Comparison of ENCODE assay signal across 8 mouse cellular contexts in genomic region chr7:68275838-68276731, GRCm38 (mm10). TPM values are rescaled to one million over a fixed set of nuclear protein-coding genes. Genes with fewer than 3 reads are reported as not detected.
A peak's percentile ranks its signal among the peaks of the same experiment; 100 is the strongest.
DNase-seq lines count a peak whose midpoint lies in the region; ATAC-seq lines count a peak whose summit lies in the region.

No protein-coding gene starts in this region.

- H3K9ac ChIP-seq in hindbrain, embryonic 16.5 days (ENCODE audit: low read depth, low read length) = peak overlapping the region; percentile 31; the same call in 1 of the 2 replicates
- H3K9ac ChIP-seq in liver, embryonic 11.5 days (ENCODE audit: low read depth, low read length) = peak overlapping the region; percentile 51
- peak overlapping the region; percentile 50 for H3K9ac ChIP-seq in neural tube, embryonic 13.5 days

- ATAC-seq in hindbrain, embryonic 16.5 days = peak; percentile 60
- ATAC-seq in liver, embryonic 11.5 days (replicated peaks; ENCODE audit: low FRiP score) = peak; percentile 45
- no peak for ATAC-seq in neural tube, embryonic 13.5 days (ENCODE audit: low read depth)

- H3K36me3 ChIP-seq in heart, embryonic 10.5 days = no peaks in the 10 kb centered on the region
- H3K36me3 ChIP-seq in hindbrain, embryonic 16.5 days (ENCODE audit: control insufficient read depth, insufficient read depth, low read length) = no peaks in the 10 kb centered on the region
- H3K36me3 ChIP-seq in liver, embryonic 11.5 days (ENCODE audit: control insufficient read depth, insufficient read depth, low read length) = no peaks in the 10 kb centered on the region
- no peaks in the 10 kb centered on the region for H3K36me3 ChIP-seq in neural tube, embryonic 13.5 days

- H3K4me2 ChIP-seq in hindbrain, embryonic 16.5 days (ENCODE audit: low read length) = peak overlapping the region; percentile 69
- H3K4me2 ChIP-seq in liver, embryonic 11.5 days = peak overlapping the region; percentile 81
- H3K4me2 ChIP-seq in neural tube, embryonic 13.5 days = peak overlapping the region; percentile 59

- intact Hi-C loops in heart, postnatal 10 days (cut with DNase I) = no loop called here

- peak overlapping the region; percentile 64 for H3K4me3 ChIP-seq in heart, embryonic 10.5 days
- H3K4me3 ChIP-seq in hindbrain, embryonic 16.5 days (ENCODE audit: low read length) = peak overlapping the region; percentile 35
- peak overlapping the region; percentile 45 for H3K4me3 ChIP-seq in liver, embryonic 11.5 days (ENCODE audit: low read depth, low read length)
- peak overlapping the region; percentile 29 for H3K4me3 ChIP-seq in neural tube, embryonic 13.5 days

- 3% methylated on average over 36 of the region's 36 CpGs for WGBS in heart, embryonic 10.5 days
- WGBS in hindbrain, embryonic 16.5 days = 6% methylated on average over 36 of the region's 36 CpGs
- WGBS in liver, embryonic 11.5 days = 7% methylated on average over 36 of the region's 36 CpGs
- 6% methylated on average over 35 of the region's 36 CpGs for WGBS in neural tube, embryonic 13.5 days

- DNase-seq in heart, embryonic 10.5 days (ENCODE audit: low spot score) = no peak
- no peak for DNase-seq in heart, postnatal 10 days
- DNase-seq in adrenal gland, postnatal 36 days = peak; percentile 14 to 21
- peak; percentile 50 for DNase-seq in liver, embryonic 11.5 days (ENCODE audit: low spot score)
- DNase-seq in layer of hippocampus, postnatal 36 days = no peak
- DNase-seq in c-Kit-positive CD71-positive TER-119-positive erythroid progenitor cells, embryonic 14.5 days (ENCODE audit: low spot score) = no peak

- peak overlapping the region; percentile 78 for H3K27ac ChIP-seq in heart, embryonic 10.5 days
- H3K27ac ChIP-seq in hindbrain, embryonic 16.5 days (ENCODE audit: low read depth, low read length) = no peak overlapping the region
- no peak overlapping the region for H3K27ac ChIP-seq in liver, embryonic 11.5 days (ENCODE audit: low read depth, low read length)
- H3K27ac ChIP-seq in neural tube, embryonic 13.5 days (replicated peaks) = no peak overlapping the region

- peaks cover 60% of the 10 kb centered on the region for H3K27me3 ChIP-seq in heart, embryonic 10.5 days (ENCODE audit: insufficient read depth, poor library complexity, severe bottlenecking)
- no peaks in the 10 kb centered on the region; the same call in 1 of the 2 replicates for H3K27me3 ChIP-seq in hindbrain, embryonic 16.5 days (replicated peaks; ENCODE audit: control insufficient read depth, insufficient read depth, low read length)
- peaks cover 8% of the 10 kb centered on the region for H3K27me3 ChIP-seq in liver, embryonic 11.5 days (replicated peaks; ENCODE audit: control insufficient read depth, insufficient read depth, low read length)
- peaks cover 26% of the 10 kb centered on the region for H3K27me3 ChIP-seq in neural tube, embryonic 13.5 days

- H3K4me1 ChIP-seq in heart, embryonic 10.5 days = peaks cover 9% of the 10 kb centered on the region
- peaks cover 14% of the 10 kb centered on the region for H3K4me1 ChIP-seq in hindbrain, embryonic 16.5 days (ENCODE audit: control insufficient read depth, insufficient read depth, low read depth, low read length)
- H3K4me1 ChIP-seq in liver, embryonic 11.5 days (replicated peaks; ENCODE audit: control insufficient read depth, insufficient read depth, low read length) = peaks cover 10% of the 10 kb centered on the region
- peaks cover 21% of the 10 kb centered on the region for H3K4me1 ChIP-seq in neural tube, embryonic 13.5 days (replicated peaks)

- no peaks in the 10 kb centered on the region for H3K9me3 ChIP-seq in heart, embryonic 10.5 days
- no peaks in the 10 kb centered on the region for H3K9me3 ChIP-seq in hindbrain, embryonic 16.5 days (ENCODE audit: control insufficient read depth, low read length)
- H3K9me3 ChIP-seq in liver, embryonic 11.5 days (ENCODE audit: control insufficient read depth, low read length) = no peaks in the 10 kb centered on the region
- H3K9me3 ChIP-seq in neural tube, embryonic 13.5 days = no peaks in the 10 kb centered on the region

RNA-seq across cellular contexts. Expression of gene Fam169b, which starts 2.4 kb away (rescaled TPM):
- polyA plus RNA-seq in heart, embryonic 10.5 days (2016; fragmentation: Nextera tagmentation; extraction: Ambion mirVana) = 0.19 and 0.28 TPM in 2 replicates
- total RNA-seq in heart, postnatal 10 days (2021) = under 1 TPM; 0.17 to 0.55 TPM
- under 1 TPM in 1 of 2 experiments, not detected in 1; 0.26 TPM for total RNA-seq in adrenal gland, postnatal 36 days (2021)
- polyA plus RNA-seq in hindbrain, embryonic 16.5 days (2015; fragmentation: Nextera tagmentation; extraction: Ambion mirVana) = 0.26 TPM in 1 of 2 replicates, not detected in the other
- polyA plus RNA-seq in liver, embryonic 11.5 days (2014; fragmentation: Nextera tagmentation; extraction: Ambion mirVana) = 0.26 and 0.29 TPM in 2 replicates
- polyA plus RNA-seq in neural tube, embryonic 13.5 days (2015; fragmentation: Nextera tagmentation; extraction: Ambion mirVana) = 0.17 and 0.21 TPM in 2 replicates
- total RNA-seq in layer of hippocampus, postnatal 36 days (2021) = under 1 TPM; 0.51 to 0.92 TPM

RNA-seq across cellular contexts. Expression of gene Pgpep1l, which starts 12.1 kb away (rescaled TPM):
- not detected in 2 replicates for polyA plus RNA-seq in heart, embryonic 10.5 days (2016; fragmentation: Nextera tagmentation; extraction: Ambion mirVana)
- total RNA-seq in heart, postnatal 10 days (2021) = not detected
- not detected for total RNA-seq in adrenal gland, postnatal 36 days (2021)
- not detected in 2 replicates for polyA plus RNA-seq in hindbrain, embryonic 16.5 days (2015; fragmentation: Nextera tagmentation; extraction: Ambion mirVana)
- not detected in 2 replicates for polyA plus RNA-seq in liver, embryonic 11.5 days (2014; fragmentation: Nextera tagmentation; extraction: Ambion mirVana)
- not detected in 2 replicates for polyA plus RNA-seq in neural tube, embryonic 13.5 days (2015; fragmentation: Nextera tagmentation; extraction: Ambion mirVana)
- total RNA-seq in layer of hippocampus, postnatal 36 days (2021) = 1 to 10 TPM; 2.3 to 2.9 TPM

Comparison
In these comparisons a context has a peak if more than half of its experiments do, and no peak if none do; other contexts are left out.
1. DNase-seq: peak in adrenal gland, postnatal 36 days (2 of 2) and liver, embryonic 11.5 days (single experiment); none in heart, embryonic 10.5 days (single experiment), heart, postnatal 10 days (0 of 2), layer of hippocampus, postnatal 36 days (0 of 2) and c-Kit-positive CD71-positive TER-119-positive erythroid progenitor cells, embryonic 14.5 days (single experiment).
2. Peak in every context shown above with its lines, with median percentiles within 50 percentile points of each other: H3K4me3 ChIP-seq, H3K4me2 ChIP-seq and H3K9ac ChIP-seq.